Mouse (Mus musculus) olfactory bulb, adult 2 months (tissue): ENCODE data around the gene Rere. TPM values are rescaled to one million over a fixed set of nuclear protein-coding genes. Genes with fewer than 3 reads are reported as not detected.

Experiments
- H3K27ac ChIP-seq: fragments of 200-500 bp; 2 replicates; pipeline ENCODE4 v1.5.1; 2012; ENCODE audit warnings: low read depth, low read length; ENCODE audit not compliant: insufficient read depth
- H3K4me1 ChIP-seq: fragments of 200-500 bp; 2 replicates; pipeline ENCODE4 v1.6.1; 2012; ENCODE audit warnings: low read length; ENCODE audit not compliant: control insufficient read depth, insufficient read depth
- H3K4me3 ChIP-seq: fragments of 200-500 bp; 2 replicates; pipeline ENCODE4 v1.5.1; 2012; ENCODE audit warnings: mild to moderate bottlenecking, low read depth, low read length, moderate library complexity; ENCODE audit not compliant: insufficient read depth
- CTCF ChIP-seq: fragments of 200-500 bp; IDR thresholded peaks from 2 replicates; pipeline ENCODE4 v1.5.1; 2012; ENCODE audit warnings: low read depth, mild to moderate bottlenecking, low read length, moderate library complexity; ENCODE audit not compliant: insufficient read depth
- POLR2A ChIP-seq: fragments of 200-500 bp; IDR thresholded peaks from 2 replicates; pipeline ENCODE4 v1.6.1; 2012; ENCODE audit warnings: mild to moderate bottlenecking, low read depth, low read length, moderate library complexity; ENCODE audit not compliant: insufficient read depth
- WGBS: fragments of 180-500 bp; shearing (Covaris S2); methylation state at CpG from one replicate; pipeline ENCODE4 v1.1.7; 2018; 5-methylcytosine and 5-hydroxymethylcytosine counted together
- polyA plus RNA-seq: library from polyadenylated mRNA; stranded (reverse); fragments of >200 nt; gene quantifications from 2 replicates; pipeline ENCODE4 v1.2.4, GENCODE M21; 2012; ENCODE audit warnings: low replicate concordance; ENCODE audit not compliant: missing spikeins, insufficient read depth, insufficient read length

Rere gene
- polyA plus RNA-seq, 1 experiment: 288 TPM

- Histone ChIP-seq H3K4me1 (peaks cover 4% of the 10 kb centered on the region; the same call in 1 of the 2 replicates), H3K27ac (no peak overlapping the region), H3K4me3 (no peak overlapping the region)
- 91% methylated on average over 6 of the region's 6 CpGs for WGBS
- TF ChIP-seq CTCF (no peak), POLR2A (no peak)
These were observed 59.5 kb downstream of the Rere start for GRCm38 (mm10) chr4:150340796-150341525.

- H3K27ac ChIP-seq: no peak overlapping the region
- WGBS: 51% methylated on average over 3 of the region's 3 CpGs
- H3K4me3 ChIP-seq: no peak overlapping the region
- TF ChIP-seq POLR2A (no peak), CTCF (no peak)
- peaks cover 6% of the 10 kb centered on the region; the same call in 1 of the 2 replicates for H3K4me1 ChIP-seq
These were observed 63.1 kb downstream of the Rere start for GRCm38 (mm10) chr4:150344526-150344925.

GRCm38 (mm10) chr4:150346651-150347386, 65.4 kb downstream of the Rere start:
- Histone ChIP-seq H3K4me1 (peaks cover 10% of the 10 kb centered on the region; the same call in 1 of the 2 replicates), H3K4me3 (no peak overlapping the region), H3K27ac (no peak overlapping the region)
- 37% methylated on average over 4 of the region's 4 CpGs for WGBS
- TF ChIP-seq CTCF: no peak
- TF ChIP-seq POLR2A: no peak

- Histone ChIP-seq H3K27ac (no peak overlapping the region), H3K4me1 (peaks cover 10% of the 10 kb centered on the region; the same call in 1 of the 2 replicates), H3K4me3 (no peak overlapping the region)
- WGBS: 2% methylated on average over 2 of the region's 2 CpGs
- no peak for TF ChIP-seq POLR2A
- no peak for TF ChIP-seq CTCF
These were observed 65.9 kb downstream of the Rere start for GRCm38 (mm10) chr4:150347387-150347672.

- WGBS: 84% methylated on average over 6 of the region's 6 CpGs
- H3K4me3 ChIP-seq: no peak overlapping the region
- TF ChIP-seq CTCF (no peak), POLR2A (no peak)
- peaks cover 10% of the 10 kb centered on the region; the same call in 1 of the 2 replicates for H3K4me1 ChIP-seq
- H3K27ac ChIP-seq: no peak overlapping the region
These were observed 68.2 kb downstream of the Rere start for GRCm38 (mm10) chr4:150349680-150350101.

GRCm38 (mm10) chr4:150351419-150352075, 70.1 kb downstream of the Rere start:
- TF ChIP-seq POLR2A (no peak), CTCF (no peak)
- Histone ChIP-seq H3K4me1 (peaks cover 10% of the 10 kb centered on the region; the same call in 1 of the 2 replicates), H3K27ac (no peak overlapping the region), H3K4me3 (no peak overlapping the region)
- 44% methylated on average over 7 of the region's 7 CpGs for WGBS

- Histone ChIP-seq H3K27ac (no peak overlapping the region), H3K4me1 (peaks cover 8% of the 10 kb centered on the region; the same call in 1 of the 2 replicates), H3K4me3 (no peak overlapping the region)
- TF ChIP-seq CTCF: no peak
- 58% methylated on average over 2 of the region's 2 CpGs for WGBS
These were observed 71.3 kb downstream of the Rere start for GRCm38 (mm10) chr4:150352736-150353135.

- H3K4me1 ChIP-seq: peaks cover 8% of the 10 kb centered on the region; the same call in 1 of the 2 replicates
- no peak for TF ChIP-seq CTCF
- no peak for TF ChIP-seq POLR2A
- H3K4me3 ChIP-seq: no peak overlapping the region
- no peak overlapping the region; the same call in 1 of the 2 replicates for H3K27ac ChIP-seq
- 45% methylated on average over 7 of the region's 7 CpGs for WGBS
These were observed 72.0 kb downstream of the Rere start for GRCm38 (mm10) chr4:150353376-150353900.

GRCm38 (mm10) chr4:150355801-150356200, 74.4 kb downstream of the Rere start:
- H3K4me3 ChIP-seq: no peak overlapping the region
- 68% methylated on average over 5 of the region's 5 CpGs for WGBS
- peaks cover 7% of the 10 kb centered on the region; the same call in 1 of the 2 replicates for H3K4me1 ChIP-seq
- no peak overlapping the region for H3K27ac ChIP-seq
- TF ChIP-seq CTCF (no peak), POLR2A (no peak)
